Mouse (Mus musculus) heart, embryonic 11.5 days (tissue): ENCODE results near the gene Ninl. TPM values are rescaled to one million over a fixed set of nuclear protein-coding genes. Genes with fewer than 3 reads are reported as not detected.
"Not testable (repeated sequence)": the region's sequence is repeated elsewhere in the genome, so short reads cannot be mapped to it uniquely, and the experiment has no call there.

ENCODE experiments used
- ATAC-seq: fragments of 200-750 bp; cut with Nextera tagmentation; replicated peaks from 2 replicates; pipeline ENCODE4 v1.8.0; 2017; ENCODE audit warnings: moderate library complexity; ENCODE audit not compliant: insufficient number of reproducible peaks, low FRiP score, low TSS enrichment
- H3K27ac ChIP-seq: fragments of 300-500 bp; sonication (generic); 2 replicates; pipeline ENCODE4 v1.5.1; 2014; ENCODE audit warnings: mild to moderate bottlenecking, low read depth, low read length
- H3K27me3 ChIP-seq: fragments of 300-500 bp; sonication (generic); 2 replicates; pipeline ENCODE4 v1.6.1; 2014; ENCODE audit warnings: mild to moderate bottlenecking, low read length, mixed read lengths; ENCODE audit not compliant: control insufficient read depth, insufficient read depth
- H3K36me3 ChIP-seq: fragments of 300-500 bp; sonication (generic); 2 replicates; pipeline ENCODE4 v1.6.1; 2014; ENCODE audit warnings: mild to moderate bottlenecking, low read length, moderate library complexity, mixed read lengths; ENCODE audit not compliant: control insufficient read depth, insufficient read depth
- H3K4me1 ChIP-seq: fragments of 300-500 bp; sonication (generic); 2 replicates; pipeline ENCODE4 v1.6.1; 2014; ENCODE audit warnings: low read length; ENCODE audit not compliant: control insufficient read depth, insufficient read depth
- H3K4me2 ChIP-seq: fragments of 300-500 bp; sonication (generic); 2 replicates; pipeline ENCODE4 v1.6.1; 2014; ENCODE audit warnings: mild to moderate bottlenecking, moderate library complexity
- H3K4me3 ChIP-seq: fragments of 300-500 bp; sonication (generic); 2 replicates; pipeline ENCODE4 v1.5.1; 2014; ENCODE audit warnings: low read depth, low read length
- H3K9ac ChIP-seq: fragments of 300-500 bp; sonication (generic); 2 replicates; pipeline ENCODE4 v1.6.1; 2014; ENCODE audit warnings: mild to moderate bottlenecking, low read depth, low read length, moderate library complexity
- H3K9me3 ChIP-seq: fragments of 300-500 bp; sonication (generic); replicated peaks from 2 replicates; pipeline ENCODE4 v1.6.1; 2016; ENCODE audit warnings: low read length; ENCODE audit not compliant: control insufficient read depth
- WGBS: fragments of 180-500 bp; shearing (Covaris S2); extraction: QIAGEN DNeasy Blood & Tissue Kit; methylation state at CpG from one replicate; pipeline ENCODE4 v1.1.7; 2014; ENCODE audit not compliant: insufficient replicate concordance; 5-methylcytosine and 5-hydroxymethylcytosine counted together
- polyA plus RNA-seq: library from polyadenylated mRNA; unstranded; fragments of >200 nt; fragmentation: Nextera tagmentation; extraction: Ambion mirVana; gene quantifications from 2 replicates; pipeline ENCODE4 v1.2.1, GENCODE M21; 2014

The Ninl gene
- polyA plus RNA-seq, 1 experiment from 2014 or later: 8.0 TPM

DNA sequence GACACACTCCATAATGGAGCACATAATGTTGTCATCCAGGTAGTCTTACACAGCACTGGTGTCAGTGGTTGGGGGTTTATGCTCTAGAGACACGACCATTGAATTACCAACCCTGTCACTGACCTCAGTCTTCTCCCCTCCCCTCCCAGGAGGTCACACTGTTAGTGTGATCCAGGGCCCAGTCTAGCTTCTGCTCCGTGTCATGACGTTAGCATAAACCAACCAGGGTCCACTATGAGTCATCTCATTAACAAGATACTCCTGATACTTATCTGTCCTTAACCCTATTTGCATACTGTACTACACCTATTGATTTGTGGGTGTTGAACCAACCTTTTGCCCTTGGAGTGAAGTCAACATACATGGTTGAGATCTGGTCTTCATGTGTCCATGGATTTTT lies 120.5 kb downstream of the Ninl start:
- Histone ChIP-seq H3K4me2 (no peak overlapping the region), H3K36me3 (peaks cover 4% of the 10 kb centered on the region; the same call in 1 of the 2 replicates), H3K9ac (no peak overlapping the region), H3K27ac (no peak overlapping the region), H3K9me3 (no peaks in the 10 kb centered on the region), H3K27me3 (no peaks in the 10 kb centered on the region), H3K4me3 (no peak overlapping the region), H3K4me1 (peaks cover 2% of the 10 kb centered on the region; the same call in 1 of the 2 replicates)
- no peak for ATAC-seq
- WGBS: 85% methylated on average over 3 of the region's 3 CpGs

DNA sequence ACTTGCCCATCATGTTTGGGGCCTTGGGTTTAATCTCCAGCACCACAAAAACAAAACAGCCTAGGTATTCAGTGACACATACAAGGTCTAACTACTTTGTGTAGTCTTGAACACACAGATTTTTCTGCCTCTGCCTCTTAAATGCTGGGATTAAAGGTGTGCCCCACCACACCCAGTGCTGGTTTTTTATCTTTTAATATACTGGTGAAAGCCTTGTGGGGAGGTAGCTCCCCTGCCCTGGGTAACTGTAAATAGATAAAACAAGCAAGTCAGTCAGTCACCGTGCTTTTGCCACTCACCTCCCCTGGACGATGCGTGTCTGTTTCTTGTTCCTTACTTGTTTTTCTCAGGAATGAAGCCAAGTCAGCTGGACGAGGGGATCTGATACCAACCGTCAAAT lies 123.4 kb downstream of the Ninl start:
- ATAC-seq: no peak
- Histone ChIP-seq H3K9me3 (no peaks in the 10 kb centered on the region), H3K27me3 (no peaks in the 10 kb centered on the region), H3K9ac (no peak overlapping the region), H3K36me3 (peaks cover 4% of the 10 kb centered on the region; the same call in 1 of the 2 replicates), H3K4me3 (no peak overlapping the region), H3K4me1 (no peaks in the 10 kb centered on the region), H3K4me2 (no peak overlapping the region), H3K27ac (no peak overlapping the region)
- 86% methylated on average over 5 of the region's 5 CpGs for WGBS

- ATAC-seq: no peak
- Histone ChIP-seq H3K4me2 (no peak overlapping the region), H3K27me3 (no peaks in the 10 kb centered on the region), H3K9ac (no peak overlapping the region), H3K9me3 (no peaks in the 10 kb centered on the region), H3K4me1 (no peaks in the 10 kb centered on the region), H3K27ac (no peak overlapping the region), H3K4me3 (no peak overlapping the region), H3K36me3 (peaks cover 4% of the 10 kb centered on the region; the same call in 1 of the 2 replicates)
- WGBS: 83% methylated on average over 4 of the region's 4 CpGs
These were observed 124.2 kb downstream of the Ninl start for GRCm38 (mm10) chr2:150914781-150915515.

GRCm38 (mm10) chr2:150910295-150910881 lies 128.8 kb downstream of the Ninl start:
- no peaks in the 10 kb centered on the region for H3K4me1 ChIP-seq
- H3K9me3 ChIP-seq: no peaks in the 10 kb centered on the region
- H3K4me3 ChIP-seq: peak overlapping the region; percentile 75
- H3K27me3 ChIP-seq: no peaks in the 10 kb centered on the region
- H3K9ac ChIP-seq: peak overlapping the region; percentile 78
- H3K4me2 ChIP-seq: peak overlapping the region; percentile 79
- H3K36me3 ChIP-seq: no peaks in the 10 kb centered on the region
- WGBS: 50% methylated on average over 9 of the region's 10 CpGs
- no peak overlapping the region; the same call in 1 of the 2 replicates for H3K27ac ChIP-seq
- no peak; the same call in 1 of the 2 replicates for ATAC-seq

- Histone ChIP-seq H3K9me3 (no peaks in the 10 kb centered on the region), H3K4me1 (no peaks in the 10 kb centered on the region), H3K4me3 (peak overlapping the region; percentile 75), H3K9ac (peak overlapping the region; percentile 78), H3K4me2 (peak overlapping the region; percentile 79), H3K36me3 (no peaks in the 10 kb centered on the region), H3K27me3 (no peaks in the 10 kb centered on the region), H3K27ac (peak overlapping the region; percentile 86)
- WGBS: under 1% methylated on average over 35 of the region's 35 CpGs
- ATAC-seq: peak; percentile 93
These were observed 129.6 kb downstream of the Ninl start for GRCm38 (mm10) chr2:150909429-150910039.

DNA sequence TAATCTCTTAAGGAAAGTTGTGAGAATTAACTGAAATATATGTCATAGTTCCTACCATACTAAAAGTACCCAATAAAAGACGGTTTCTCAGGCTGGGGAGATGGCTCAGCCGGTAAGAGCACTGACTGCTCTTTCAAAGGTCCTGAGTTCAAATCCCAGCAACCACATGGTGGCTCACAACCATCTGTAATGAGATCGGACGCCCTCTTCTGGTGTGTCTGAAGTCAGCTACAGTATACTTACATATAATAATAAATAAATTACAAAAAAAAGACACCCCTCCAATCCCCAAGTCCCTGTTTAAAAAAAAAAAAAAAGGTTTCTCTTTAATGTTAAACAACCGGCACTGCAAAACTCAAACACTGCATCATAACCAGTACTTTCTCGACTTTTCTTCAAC lies 130.3 kb downstream of the Ninl start:
- ATAC-seq: not testable (repeated sequence)

DNA sequence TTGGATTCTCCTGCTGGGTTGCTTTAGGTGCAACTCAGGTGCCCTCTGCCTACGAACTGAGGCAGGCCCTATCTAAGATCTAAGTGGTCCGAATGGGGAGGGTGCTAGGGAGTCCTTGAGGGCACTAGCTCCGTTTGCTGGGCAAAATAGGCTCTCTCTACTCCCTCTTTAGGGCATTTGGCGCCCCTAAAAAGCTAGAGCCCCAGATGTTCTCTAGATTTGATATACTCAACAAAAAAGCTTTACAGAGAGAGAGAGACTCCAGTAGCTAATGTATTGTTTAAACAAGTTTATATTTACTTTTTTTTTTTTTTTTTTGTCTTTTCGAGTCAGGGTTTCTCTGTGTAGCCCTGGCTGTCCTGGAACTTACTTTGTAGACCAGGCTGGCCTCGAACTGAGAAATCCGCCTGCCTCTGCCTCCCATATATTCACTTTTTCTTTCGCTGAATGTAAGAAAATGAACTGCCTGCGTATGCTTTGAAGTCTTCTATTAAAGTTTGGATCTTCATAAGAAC lies 134.2 kb downstream of the Ninl start, which contains the start of gene Gins1:
Gins1 (plus strand) TSS at position 465 of the 515 bp plus-strand sequence.
- Histone ChIP-seq H3K9ac (peak within 1 kb of the TSS; percentile 80), H3K27me3 (no peaks in the 10 kb centered on the region), H3K9me3 (no peaks in the 10 kb centered on the region), H3K27ac (peak within 1 kb of the TSS; percentile 82), H3K4me3 (peak within 1 kb of the TSS; percentile 80), H3K4me1 (peaks cover 9% of the 10 kb centered on the region; the same call in 1 of the 2 replicates), H3K36me3 (no peaks in the 10 kb centered on the region), H3K4me2 (peak within 1 kb of the TSS; percentile 72)
- ATAC-seq: peak; percentile 27; the same call in 1 of the 2 replicates
- 40% methylated on average over 9 of the region's 9 CpGs for WGBS

More for the DNA sequence above, 130.3 kb downstream of the Ninl start:
- not testable (repeated sequence) for H3K36me3 ChIP-seq, H3K4me1 ChIP-seq, H3K9me3 ChIP-seq, H3K27me3 ChIP-seq, H3K9ac ChIP-seq, H3K27ac ChIP-seq
- Histone ChIP-seq H3K4me3 (0 out of 2 replicates have a peak overlapping the region, but pooled peaks have one; percentile 75), H3K4me2 (peak overlapping the region; percentile 79)
- 40% methylated on average over 6 of the region's 6 CpGs for WGBS

- Histone ChIP-seq H3K36me3 (no peaks in the 10 kb centered on the region), H3K4me1 (peaks cover 9% of the 10 kb centered on the region; the same call in 1 of the 2 replicates), H3K9ac (peak within 1 kb of the TSS; percentile 80), H3K4me3 (peak within 1 kb of the TSS; percentile 80), H3K9me3 (no peaks in the 10 kb centered on the region), H3K4me2 (peak within 1 kb of the TSS; percentile 72), H3K27ac (peak within 1 kb of the TSS; percentile 82), H3K27me3 (no peaks in the 10 kb centered on the region)
- under 1% methylated on average over 72 of the region's 72 CpGs for WGBS
- peak; percentile 99 for ATAC-seq
These were observed 134.8 kb downstream of the Ninl start, which contains the start of gene Abhd12 for GRCm38 (mm10) chr2:150904272-150904935. Gene Abhd12 (minus strand): TSS chr2:150904741.
